Mouse (Mus musculus) embryonic facial prominence, embryonic 14.5 days (tissue): ENCODE measurements around the gene Nup107. TPM values are rescaled to one million over a fixed set of nuclear protein-coding genes. Genes with fewer than 3 reads are reported as not detected.

Source experiments
- ATAC-seq: fragments of 200-750 bp; cut with Nextera tagmentation; 2 replicates; pipeline ENCODE4 v1.8.0; 2017; ENCODE audit warnings: low read depth, moderate number of reproducible peaks, moderate TSS enrichment
- DNase-seq: peaks from one replicate; pipeline ENCODE4 v3.0.0-alpha.2; 2015; ENCODE audit warnings: low spot score
- H3K27ac ChIP-seq: fragments of 300-500 bp; sonication (generic); replicated peaks from 2 replicates; pipeline ENCODE4 v1.5.1; 2014; ENCODE audit warnings: low read depth, mild to moderate bottlenecking, low read length, moderate library complexity
- H3K27me3 ChIP-seq: fragments of 300-500 bp; sonication (generic); replicated peaks from 2 replicates; pipeline ENCODE4 v1.6.1; 2014; ENCODE audit warnings: low read length; ENCODE audit not compliant: control insufficient read depth, insufficient read depth
- H3K36me3 ChIP-seq: fragments of 300-500 bp; sonication (generic); 2 replicates; pipeline ENCODE4 v1.6.1; 2014; ENCODE audit warnings: low read length, mixed read lengths; ENCODE audit not compliant: control insufficient read depth, insufficient read depth
- H3K4me1 ChIP-seq: fragments of 300-500 bp; sonication (generic); 2 replicates; pipeline ENCODE4 v1.6.1; 2014; ENCODE audit warnings: antibody characterized with exemption, low read length; ENCODE audit not compliant: control insufficient read depth, insufficient read depth
- H3K4me2 ChIP-seq: fragments of 300-500 bp; sonication (generic); 2 replicates; pipeline ENCODE4 v1.6.1; 2014; ENCODE audit warnings: low read depth, mild to moderate bottlenecking, low read length, moderate library complexity, mixed read lengths
- H3K4me3 ChIP-seq: fragments of 300-500 bp; sonication (generic); 2 replicates; pipeline ENCODE4 v1.5.1; 2014; ENCODE audit warnings: low read depth, mild to moderate bottlenecking, low read length
- H3K9ac ChIP-seq: fragments of 300-500 bp; sonication (generic); 2 replicates; pipeline ENCODE4 v1.6.1; 2014; ENCODE audit warnings: low read depth, mild to moderate bottlenecking, low read length, moderate library complexity, mixed read lengths
- H3K9me3 ChIP-seq: fragments of 300-500 bp; sonication (generic); 2 replicates; pipeline ENCODE4 v1.6.1; 2016; ENCODE audit warnings: low read length; ENCODE audit not compliant: control insufficient read depth
- WGBS: fragments of 180-500 bp; shearing (Covaris S2); extraction: QIAGEN DNeasy Blood & Tissue Kit; methylation state at CpG from one replicate; pipeline ENCODE4 v1.1.7; 2014; 5-methylcytosine and 5-hydroxymethylcytosine counted together
- polyA plus RNA-seq: library from polyadenylated mRNA; unstranded; fragments of >200 nt; fragmentation: Nextera tagmentation; extraction: Ambion mirVana; gene quantifications from 2 replicates; pipeline ENCODE4 v1.2.1, GENCODE M21; 2014

Nup107 gene
- polyA plus RNA-seq, 1 experiment from 2014 or later, result 50.6 TPM

DNA sequence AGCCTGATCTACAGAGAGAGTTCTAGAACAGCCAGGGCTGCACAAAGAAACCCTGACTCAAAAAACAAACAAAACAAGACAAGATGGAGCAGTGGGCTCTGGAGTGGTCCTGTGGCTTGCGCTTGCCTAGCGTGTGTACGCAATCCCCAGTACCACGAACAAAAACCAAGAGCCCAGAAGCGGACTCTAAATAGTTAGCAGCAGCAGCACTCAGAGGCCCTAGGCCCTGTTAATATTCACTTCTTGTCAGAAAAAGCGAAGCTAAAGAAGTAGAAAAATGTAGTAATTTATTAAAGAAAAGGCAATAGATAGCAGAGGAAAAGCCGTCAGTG is 37.9 kb downstream of the Nup107 start:
- WGBS, result 97% methylated on average over 7 of the region's 7 CpGs

DNA sequence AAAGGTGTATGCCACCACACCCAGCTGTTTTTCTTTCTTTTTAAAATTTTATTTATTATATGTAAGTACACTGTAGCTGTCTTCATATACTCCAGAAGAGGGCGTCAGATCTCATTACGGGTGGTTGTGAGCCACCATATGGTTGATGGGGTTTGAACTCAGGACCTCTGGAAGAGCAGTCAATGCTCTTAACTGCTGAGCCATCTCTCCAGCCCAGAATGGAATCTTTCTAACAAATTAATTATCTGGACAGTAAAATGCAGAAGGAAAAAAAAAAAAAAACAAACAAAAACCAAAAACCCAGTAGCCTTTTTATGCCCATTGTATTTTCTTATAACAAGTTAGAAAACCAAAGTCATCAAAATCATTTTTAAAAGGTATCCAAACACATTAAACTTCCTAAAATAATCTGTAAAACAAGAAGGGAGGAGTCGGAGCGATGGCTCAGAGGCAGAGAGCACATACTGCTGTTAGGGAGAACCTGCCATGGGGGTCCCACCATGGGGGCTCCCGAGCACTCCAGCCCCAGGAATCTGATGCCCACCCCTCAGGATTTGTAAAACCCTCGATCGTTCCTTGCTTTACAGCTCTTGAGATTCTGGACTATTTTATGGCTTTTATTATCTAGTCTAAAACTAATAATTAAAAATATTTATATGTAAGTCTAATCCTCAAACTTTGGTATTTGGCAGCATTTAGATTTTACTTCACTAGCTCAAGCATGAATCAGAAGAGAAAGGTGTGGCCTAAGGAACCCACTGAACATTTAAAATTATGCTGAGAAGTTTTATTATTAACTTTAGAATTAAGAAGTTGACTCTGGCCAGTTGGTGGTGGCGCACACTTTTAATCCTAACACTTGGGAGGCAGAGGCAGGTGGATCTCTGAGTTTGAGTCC is 38.5 kb downstream of the Nup107 start:
- Histone ChIP-seq H3K4me3 (no peak overlapping the region), H3K4me1 (no peaks in the 10 kb centered on the region), H3K4me2 (no peak overlapping the region), H3K9me3 (no peaks in the 10 kb centered on the region), H3K27ac (no peak overlapping the region), H3K36me3 (peaks cover 93% of the 10 kb centered on the region), H3K27me3 (no peaks in the 10 kb centered on the region), H3K9ac (no peak overlapping the region)
- ATAC-seq (no peak), DNase-seq (no peak)
- 91% methylated on average over 8 of the region's 8 CpGs for WGBS

More for the DNA sequence above, 37.9 kb downstream of the Nup107 start:
- no peak for DNase-seq
- H3K27me3 ChIP-seq, result no peaks in the 10 kb centered on the region
- no peaks in the 10 kb centered on the region for H3K4me1 ChIP-seq
- no peak overlapping the region for H3K4me2 ChIP-seq
- no peak overlapping the region for H3K27ac ChIP-seq
- no peaks in the 10 kb centered on the region for H3K9me3 ChIP-seq
- no peak overlapping the region for H3K9ac ChIP-seq
- H3K4me3 ChIP-seq, result no peak overlapping the region
- peaks cover 94% of the 10 kb centered on the region for H3K36me3 ChIP-seq
- no peak for ATAC-seq

DNA sequence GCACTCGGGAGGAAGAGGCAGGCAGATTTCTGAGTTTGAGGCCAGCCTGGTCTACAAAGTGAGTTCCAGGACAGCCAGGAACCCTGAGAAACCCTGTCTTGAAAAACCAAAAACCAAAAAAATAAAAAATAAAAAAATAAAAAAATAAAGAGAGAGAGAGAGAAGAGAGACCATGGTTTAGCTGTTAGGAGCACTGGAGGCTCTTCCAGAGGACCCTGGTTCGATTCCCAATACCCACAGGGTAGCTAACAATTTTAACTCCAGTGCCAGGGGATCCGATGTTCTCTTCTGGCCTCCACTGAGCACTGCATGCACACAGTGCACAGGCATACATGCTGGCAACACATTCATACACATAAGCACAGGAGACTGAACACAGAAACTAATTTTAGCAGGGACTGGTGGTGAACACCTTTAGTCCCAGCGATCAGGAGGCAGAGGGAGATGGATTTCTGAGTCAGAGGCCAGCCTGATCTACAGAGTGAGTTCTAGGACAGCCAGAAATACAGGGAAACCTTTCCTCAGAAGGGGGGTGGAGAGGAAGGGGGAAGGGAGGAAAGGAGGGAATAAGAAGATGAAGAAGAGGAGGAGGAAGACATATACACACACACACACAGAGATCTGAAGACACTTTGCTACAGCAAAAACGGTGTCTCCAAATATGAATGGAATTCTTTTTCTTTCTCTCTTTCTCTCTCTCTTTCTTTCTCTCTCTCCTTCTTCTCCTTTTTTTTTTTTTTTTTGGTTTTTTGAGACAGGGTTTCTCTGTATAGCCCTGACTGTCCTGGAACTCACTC is 39.5 kb downstream of the Nup107 start:
- Histone ChIP-seq H3K36me3 (peaks cover 88% of the 10 kb centered on the region), H3K27me3 (no peaks in the 10 kb centered on the region), H3K9ac (no peak overlapping the region), H3K4me1 (no peaks in the 10 kb centered on the region), H3K27ac (no peak overlapping the region), H3K4me3 (no peak overlapping the region), H3K9me3 (no peaks in the 10 kb centered on the region), H3K4me2 (no peak overlapping the region)
- DNase-seq (no peak), ATAC-seq (no peak)
- 96% methylated on average over 5 of the region's 5 CpGs for WGBS

- H3K4me2 ChIP-seq, result no peak overlapping the region
- DNase-seq (no peak), ATAC-seq (no peak)
- H3K9ac ChIP-seq, result no peak overlapping the region
- WGBS, result 97% methylated on average over 7 of the region's 7 CpGs
- no peaks in the 10 kb centered on the region for H3K9me3 ChIP-seq
- no peak overlapping the region for H3K4me3 ChIP-seq
- H3K36me3 ChIP-seq, result peaks cover 81% of the 10 kb centered on the region
- H3K4me1 ChIP-seq, result no peaks in the 10 kb centered on the region
- H3K27me3 ChIP-seq, result no peaks in the 10 kb centered on the region
- H3K27ac ChIP-seq, result no peak overlapping the region
These were observed 40.1 kb downstream of the Nup107 start for GRCm38 (mm10) chr10:117752304-117752821.

DNA sequence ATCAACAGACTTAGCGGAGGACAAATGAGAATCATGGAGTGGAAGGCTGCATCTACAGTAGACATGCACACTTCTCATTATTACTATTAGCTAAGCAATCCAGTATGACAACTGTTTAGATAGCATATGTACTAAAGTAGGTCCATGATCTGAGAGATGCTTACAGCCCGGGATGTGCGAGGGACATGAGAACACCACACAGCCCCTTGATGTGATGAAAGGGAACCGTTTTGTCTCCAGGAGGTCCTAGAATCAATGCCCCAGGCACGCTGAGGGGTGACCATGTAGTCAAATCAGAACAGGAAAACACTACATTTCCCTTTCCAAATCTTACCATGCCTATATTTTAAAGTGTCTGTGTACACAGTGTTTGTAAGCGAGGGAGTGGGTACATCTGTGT is 40.8 kb downstream of the Nup107 start:
- H3K9me3 ChIP-seq, result no peaks in the 10 kb centered on the region
- no peaks in the 10 kb centered on the region for H3K4me1 ChIP-seq
- no peak overlapping the region for H3K4me2 ChIP-seq
- DNase-seq (no peak), ATAC-seq (no peak)
- no peaks in the 10 kb centered on the region for H3K27me3 ChIP-seq
- H3K36me3 ChIP-seq, result peaks cover 75% of the 10 kb centered on the region
- H3K27ac ChIP-seq, result no peak overlapping the region
- WGBS, result 96% methylated on average over 6 of the region's 6 CpGs
- no peak overlapping the region for H3K4me3 ChIP-seq
- H3K9ac ChIP-seq, result no peak overlapping the region

DNA sequence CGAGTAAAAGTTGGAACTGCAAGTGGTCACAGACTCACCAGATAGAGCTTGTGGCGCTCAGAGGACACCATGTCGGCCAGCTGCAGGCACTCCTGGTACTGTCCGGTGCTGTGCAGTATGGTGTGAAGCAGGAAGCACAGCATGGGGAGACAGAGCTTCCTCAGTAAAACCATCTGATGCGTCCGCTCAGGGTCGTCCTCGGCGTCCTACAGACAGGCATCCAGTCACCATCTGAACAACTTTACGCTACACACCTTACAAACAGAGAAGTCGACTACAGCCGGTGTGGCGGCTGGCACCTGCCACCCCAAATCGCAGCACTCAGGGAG is 41.3 kb downstream of the Nup107 start:
- H3K27me3 ChIP-seq, result no peaks in the 10 kb centered on the region
- ATAC-seq, result no peak
- no peak for DNase-seq
- H3K27ac ChIP-seq, result no peak overlapping the region
- peaks cover 70% of the 10 kb centered on the region for H3K36me3 ChIP-seq
- H3K4me2 ChIP-seq, result no peak overlapping the region
- H3K4me3 ChIP-seq, result no peak overlapping the region
- H3K4me1 ChIP-seq, result no peaks in the 10 kb centered on the region
- WGBS, result 96% methylated on average over 14 of the region's 14 CpGs
- H3K9me3 ChIP-seq, result no peaks in the 10 kb centered on the region
- no peak overlapping the region for H3K9ac ChIP-seq

DNA sequence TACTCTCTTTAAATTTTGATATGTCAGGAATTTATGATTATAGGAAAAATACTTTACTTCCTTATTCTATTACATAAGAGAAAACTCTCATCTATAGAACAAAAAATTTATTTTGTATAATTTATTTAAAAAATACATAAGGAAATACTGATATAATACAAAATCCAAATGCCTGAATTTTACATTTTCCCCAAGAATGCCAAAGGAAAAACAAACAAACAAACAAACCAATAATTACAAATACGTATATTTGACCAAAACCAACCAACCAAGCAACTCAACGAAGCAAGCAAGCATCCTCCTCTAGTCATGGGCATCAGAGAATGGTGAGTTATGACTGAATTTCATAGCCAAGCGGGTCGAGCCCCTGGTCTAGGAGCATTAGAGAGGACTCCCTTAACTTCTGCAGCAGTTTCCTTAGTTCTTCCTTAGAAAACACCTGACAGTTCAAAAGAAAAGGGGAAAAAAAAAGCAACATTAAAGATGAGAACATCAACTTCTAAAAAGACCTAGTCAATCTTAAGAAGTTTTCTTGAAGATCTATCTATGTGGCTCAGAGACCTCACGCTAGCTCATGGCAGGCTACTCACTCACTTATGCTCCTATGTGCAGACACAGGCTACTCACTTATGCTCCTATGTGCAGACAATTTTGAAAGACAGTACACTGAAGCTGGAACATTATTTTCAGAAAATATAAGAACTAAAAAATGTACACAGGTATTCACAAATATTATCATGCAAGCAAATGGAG is 41.8 kb downstream of the Nup107 start:
- no peaks in the 10 kb centered on the region for H3K9me3 ChIP-seq
- H3K4me2 ChIP-seq, result no peak overlapping the region
- no peak for ATAC-seq
- no peaks in the 10 kb centered on the region for H3K27me3 ChIP-seq
- no peak overlapping the region for H3K4me3 ChIP-seq
- no peak for DNase-seq
- H3K9ac ChIP-seq, result no peak overlapping the region
- 97% methylated on average over 5 of the region's 5 CpGs for WGBS
- no peaks in the 10 kb centered on the region for H3K4me1 ChIP-seq
- H3K27ac ChIP-seq, result no peak overlapping the region
- peaks cover 65% of the 10 kb centered on the region for H3K36me3 ChIP-seq

- Histone ChIP-seq H3K9ac (no peak overlapping the region), H3K4me3 (no peak overlapping the region), H3K27me3 (no peaks in the 10 kb centered on the region), H3K4me1 (0 out of 2 replicates have a peak, but pooled peaks cover 4% of the 10 kb centered on the region), H3K4me2 (no peak overlapping the region), H3K9me3 (no peaks in the 10 kb centered on the region), H3K36me3 (peaks cover 56% of the 10 kb centered on the region), H3K27ac (no peak overlapping the region)
- 92% methylated on average over 14 of the region's 14 CpGs for WGBS
- no peak for DNase-seq
- no peak for ATAC-seq
These were observed 42.6 kb downstream of the Nup107 start for GRCm38 (mm10) chr10:117749787-117750343.
